Mouse (Mus musculus) left cerebral cortex, postnatal 10 days (tissue): ENCODE measurements around the gene Bub1. TPM values are rescaled to one million over a fixed set of nuclear protein-coding genes. Genes with fewer than 3 reads are reported as not detected.

Experiments
- DNase-seq, 2 experiments: peaks; one replicate each; pipeline ENCODE4 v3.0.0; 2021 to 2022; ENCODE audit warnings: low spot score in 2 of 2, mixed read lengths in 1 of 2; ENCODE audit errors: extremely low spot score in 1 of 2
- intact Hi-C: fragments of 180-260 bp; cut with DNase I; formaldehyde crosslinking; loops from one replicate; pipeline ENCODE4 v1.15.1; 2025
- total RNA-seq, 2 experiments: library from RNA; stranded (reverse); gene quantifications; 2 replicates each; pipeline ENCODE4 v1.2.3; 2021

Gene Bub1
- total RNA-seq, 2 experiments from 2014 or later = 1.2 to 2.3 TPM

DNA sequence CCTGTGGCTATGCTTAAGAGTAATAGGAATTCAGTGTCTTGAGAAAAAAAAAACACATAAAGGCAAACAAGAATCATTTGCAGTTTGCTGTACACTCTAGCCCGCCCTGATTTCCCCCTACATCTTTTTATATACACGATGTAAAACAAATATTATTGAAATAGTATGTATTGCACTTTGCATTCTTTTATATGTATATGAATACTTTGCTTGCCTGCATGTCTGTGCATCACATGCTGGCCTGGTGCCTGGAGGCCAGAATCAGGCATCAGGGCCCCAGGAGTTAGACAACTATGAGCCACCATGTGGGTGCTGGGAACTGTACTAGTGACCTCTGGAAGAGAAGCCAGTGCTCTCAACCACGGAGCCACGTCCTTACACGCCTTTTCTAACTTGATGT is 44.4 kb downstream of the Bub1 start:
- intact Hi-C loops = no loop called here
- peak in 1 of 2 experiments; percentile 30 for DNase-seq

DNA sequence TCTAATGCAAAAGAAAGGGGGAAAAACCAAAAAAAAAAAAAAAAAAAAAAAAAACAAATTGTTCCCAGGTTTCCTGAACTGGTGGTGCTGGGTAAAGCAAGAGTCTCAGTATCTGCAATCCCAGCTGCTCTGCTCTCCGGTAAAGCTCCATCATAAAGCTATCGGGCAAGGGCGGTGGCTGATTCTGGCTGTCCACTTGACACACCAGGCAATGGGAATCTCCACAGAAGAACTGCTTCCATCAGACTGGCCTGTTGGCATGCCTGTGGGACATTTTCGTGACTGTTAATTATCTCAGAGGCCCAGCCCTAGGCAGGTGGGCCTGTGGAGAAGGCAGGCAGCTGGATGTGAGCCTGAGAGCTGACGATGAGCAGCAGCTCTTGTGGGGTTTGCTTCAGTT is 53.2 kb downstream of the Bub1 start:
- intact Hi-C loops = no loop called here
- DNase-seq = no peak

DNA sequence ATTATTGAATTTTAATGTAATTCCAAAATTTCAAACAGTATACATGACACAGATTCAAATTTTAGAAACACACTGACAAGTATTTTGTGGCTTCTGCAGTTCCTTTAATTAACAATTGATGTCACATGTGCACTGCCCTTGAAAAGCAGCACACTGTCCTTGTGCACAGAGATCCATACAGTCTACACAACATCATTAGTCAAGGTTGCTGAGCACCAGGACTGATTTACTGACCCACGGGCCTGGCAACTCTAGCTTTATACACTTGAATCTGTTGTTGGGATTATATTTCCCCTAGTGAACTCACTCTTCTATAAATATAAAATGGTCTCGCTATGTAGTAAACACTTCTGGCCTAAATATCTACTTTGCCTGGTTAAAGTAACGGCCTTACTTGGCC is 56.7 kb downstream of the Bub1 start:
- intact Hi-C loops = no loop called here
- DNase-seq = no peak

DNA sequence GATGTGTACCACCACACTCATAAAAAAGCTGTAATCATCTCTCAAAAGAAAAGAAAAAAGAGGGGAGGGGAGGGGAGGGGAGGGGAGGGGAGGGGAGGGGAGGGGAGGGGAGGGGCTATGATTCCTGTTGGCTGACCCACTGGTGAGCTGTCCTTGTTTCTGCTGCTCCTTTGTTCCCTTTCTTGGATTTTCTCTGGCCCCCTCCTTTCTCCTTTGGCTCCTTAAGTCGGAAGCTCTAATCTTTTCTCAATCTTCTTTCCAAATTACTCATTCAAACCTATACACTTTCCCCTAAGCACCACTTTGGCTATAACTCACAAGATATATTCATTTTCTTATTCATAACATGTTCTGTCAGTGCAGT is 57.1 kb downstream of the Bub1 start:
- DNase-seq = no peak
- intact Hi-C loops = no loop called here

DNA sequence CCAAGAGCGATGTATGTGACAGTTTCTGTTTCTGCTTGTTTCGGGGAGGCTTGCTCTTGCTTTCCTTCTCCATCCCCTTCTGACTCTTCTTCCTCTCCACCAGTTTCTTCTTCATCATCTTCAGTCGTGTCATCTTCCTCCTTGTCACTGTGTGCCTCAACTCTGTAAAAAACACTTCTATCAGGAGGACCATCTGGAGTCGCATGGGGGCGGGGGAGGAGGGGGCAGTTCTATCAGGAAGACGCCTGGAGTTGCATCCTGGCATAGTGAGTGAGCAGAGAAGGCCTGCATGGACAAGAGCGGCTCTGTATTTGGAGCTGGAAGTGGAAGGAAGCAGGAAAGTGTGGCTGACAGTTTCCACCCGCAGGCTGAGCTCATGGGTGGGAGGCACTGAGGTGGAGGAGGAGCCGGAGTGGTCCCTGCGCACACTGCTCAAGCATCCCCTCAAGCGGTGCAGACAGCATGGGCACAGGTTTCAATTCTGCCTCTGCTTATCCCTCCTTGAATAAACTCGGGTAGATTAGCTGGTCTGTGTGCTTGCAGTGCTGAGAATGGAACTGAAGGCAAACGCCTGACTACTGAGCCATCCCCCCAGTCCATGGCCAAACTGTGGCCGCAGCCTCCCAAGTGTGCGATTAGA is 57.6 kb downstream of the Bub1 start:
- DNase-seq = no peak
- intact Hi-C loops = no loop called here

DNA sequence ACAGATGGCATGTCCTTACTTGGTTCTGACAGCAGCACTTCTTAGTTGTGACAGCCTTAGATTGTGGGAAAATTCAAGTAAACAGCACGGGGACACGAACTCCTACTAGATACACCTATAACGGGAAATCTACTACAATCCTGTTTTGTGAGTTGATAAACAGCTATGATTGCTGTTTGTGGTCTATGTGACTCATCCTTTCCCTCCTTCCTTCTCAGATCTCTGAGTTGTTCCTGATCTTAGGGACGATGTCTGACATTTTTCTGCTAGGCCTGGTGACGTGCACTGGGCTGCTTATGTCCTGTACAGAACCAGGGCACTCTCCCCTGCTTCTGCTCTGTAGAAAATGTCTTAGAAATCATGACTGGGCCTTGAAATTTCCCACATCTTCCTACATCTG is 70.1 kb downstream of the Bub1 start:
- intact Hi-C loops = no loop called here
- no peak for DNase-seq

DNA sequence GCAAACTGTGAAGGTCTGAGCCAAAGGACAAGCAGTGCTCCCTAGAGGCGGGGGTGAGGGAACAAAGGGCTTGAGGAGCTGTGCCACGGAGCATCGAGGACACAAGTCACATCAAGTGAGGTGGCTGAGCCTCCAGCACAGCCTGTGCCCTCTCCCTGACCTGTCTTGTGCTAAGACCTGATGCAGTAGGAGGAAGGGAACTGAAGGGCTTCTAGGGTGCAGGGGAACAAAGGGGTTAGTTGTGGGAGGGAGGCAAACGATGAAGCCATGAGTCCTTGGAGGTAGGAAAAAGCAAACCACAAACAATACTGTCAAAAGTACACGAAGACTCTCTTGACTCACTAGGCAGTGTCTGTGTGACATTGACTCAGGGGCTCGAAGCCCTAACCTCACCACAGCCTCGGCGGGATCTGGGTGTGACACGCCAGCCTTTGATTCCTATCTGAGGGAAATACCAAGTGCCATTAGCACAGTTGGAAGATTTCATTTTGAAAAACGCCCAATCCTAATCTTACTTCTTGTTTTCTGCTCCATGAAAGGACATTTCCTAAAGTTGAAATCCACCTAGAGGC is 71.2 kb downstream of the Bub1 start:
- intact Hi-C loops = no loop called here
- no peak for DNase-seq

DNA sequence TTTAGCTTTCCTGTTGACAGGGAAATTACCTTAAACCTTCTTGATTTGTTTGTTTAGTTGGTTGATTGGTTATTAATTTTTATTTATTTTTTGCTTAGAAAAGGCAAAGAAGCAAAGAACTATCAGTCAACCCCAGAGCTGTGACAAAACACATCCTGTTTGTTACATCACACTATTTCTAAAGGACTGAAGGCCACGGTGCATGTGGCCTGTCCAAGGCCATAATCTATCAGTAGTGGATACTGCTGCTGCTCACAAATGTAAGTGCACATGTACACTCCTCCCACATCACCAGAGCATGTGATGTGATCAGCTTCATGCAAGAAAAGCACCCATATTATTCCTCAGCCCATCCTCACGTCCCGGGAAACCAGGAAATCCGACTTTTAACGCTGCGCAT is 71.7 kb downstream of the Bub1 start:
- intact Hi-C loops = no loop called here
- DNase-seq = no peak

DNA sequence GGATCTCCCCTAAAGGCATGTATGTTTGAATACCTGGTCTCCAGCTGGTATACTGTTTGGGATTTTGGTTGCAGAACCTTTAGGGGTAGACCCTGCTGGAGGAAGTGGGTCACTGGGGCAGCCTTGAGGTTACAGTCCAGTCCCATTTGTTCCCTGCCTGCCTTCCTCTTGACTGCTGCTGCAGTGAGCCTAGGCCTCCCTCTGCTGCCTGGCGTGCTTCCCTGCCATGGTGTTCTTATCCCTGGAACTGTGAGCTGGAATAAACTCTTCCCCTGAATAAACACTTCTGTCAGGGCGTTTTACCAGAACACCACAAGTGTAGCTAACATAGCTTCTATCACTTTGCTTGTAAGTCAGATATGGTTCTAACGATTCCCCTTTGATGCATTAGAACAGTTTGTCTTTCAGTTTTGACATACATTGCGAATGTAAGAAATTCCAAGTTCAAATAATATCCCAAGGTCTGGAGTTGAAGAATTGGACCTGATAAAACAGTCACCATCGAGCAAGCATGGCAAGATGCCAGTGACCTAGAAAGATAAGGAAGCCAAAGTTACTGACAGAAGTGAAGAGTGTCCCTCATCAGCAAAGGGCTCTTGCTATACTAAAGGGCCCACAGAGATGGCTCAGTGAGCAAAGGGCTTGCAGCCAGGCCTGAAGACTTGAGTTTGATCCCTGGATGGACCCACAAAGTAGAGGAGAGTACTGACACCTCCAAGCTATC is 72.3 kb downstream of the Bub1 start:
- intact Hi-C loops = no loop called here
- DNase-seq = no peak

DNA sequence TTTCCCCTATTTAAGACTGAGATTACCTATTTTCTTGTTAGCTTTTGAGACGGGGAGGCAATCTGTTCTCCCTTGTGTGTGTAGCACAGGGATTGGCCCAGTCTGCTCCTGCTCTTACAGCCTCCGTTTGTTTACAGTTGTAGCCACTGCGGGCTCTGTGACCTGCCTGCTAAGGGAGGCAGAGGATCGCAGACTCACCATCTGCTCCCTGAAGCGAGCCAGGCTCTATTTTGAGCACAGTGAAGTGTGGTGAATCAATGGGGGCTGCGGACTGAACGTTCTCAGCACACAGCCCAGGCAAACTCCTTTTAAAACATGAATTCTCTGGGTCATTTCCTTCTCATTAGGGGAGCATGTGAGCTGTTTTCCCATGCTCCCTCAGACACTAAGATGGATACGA is 74.5 kb downstream of the Bub1 start:
- intact Hi-C loops = no loop called here
- peak in 1 of 2 experiments; percentile 56 for DNase-seq

DNA sequence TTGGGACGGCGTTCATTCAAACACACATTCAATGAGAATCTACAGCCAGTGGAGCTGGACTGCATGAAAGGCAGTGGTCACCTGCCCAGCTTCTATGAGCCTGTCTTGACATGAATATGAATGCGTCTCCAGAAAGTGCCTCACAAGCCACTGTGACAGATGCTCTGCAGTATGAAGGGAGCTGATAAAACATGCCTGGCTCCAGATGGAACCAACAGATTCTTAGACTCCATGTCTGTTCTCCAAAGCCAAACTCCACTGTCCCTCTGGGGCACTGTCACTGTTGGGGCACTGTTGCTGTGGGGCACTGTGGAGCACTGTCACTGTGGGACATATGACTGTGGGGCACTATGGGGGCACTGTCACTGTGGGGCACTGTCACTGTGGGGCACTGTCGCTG is 77.6 kb downstream of the Bub1 start:
- intact Hi-C loops = no loop called here
- no peak for DNase-seq

DNA sequence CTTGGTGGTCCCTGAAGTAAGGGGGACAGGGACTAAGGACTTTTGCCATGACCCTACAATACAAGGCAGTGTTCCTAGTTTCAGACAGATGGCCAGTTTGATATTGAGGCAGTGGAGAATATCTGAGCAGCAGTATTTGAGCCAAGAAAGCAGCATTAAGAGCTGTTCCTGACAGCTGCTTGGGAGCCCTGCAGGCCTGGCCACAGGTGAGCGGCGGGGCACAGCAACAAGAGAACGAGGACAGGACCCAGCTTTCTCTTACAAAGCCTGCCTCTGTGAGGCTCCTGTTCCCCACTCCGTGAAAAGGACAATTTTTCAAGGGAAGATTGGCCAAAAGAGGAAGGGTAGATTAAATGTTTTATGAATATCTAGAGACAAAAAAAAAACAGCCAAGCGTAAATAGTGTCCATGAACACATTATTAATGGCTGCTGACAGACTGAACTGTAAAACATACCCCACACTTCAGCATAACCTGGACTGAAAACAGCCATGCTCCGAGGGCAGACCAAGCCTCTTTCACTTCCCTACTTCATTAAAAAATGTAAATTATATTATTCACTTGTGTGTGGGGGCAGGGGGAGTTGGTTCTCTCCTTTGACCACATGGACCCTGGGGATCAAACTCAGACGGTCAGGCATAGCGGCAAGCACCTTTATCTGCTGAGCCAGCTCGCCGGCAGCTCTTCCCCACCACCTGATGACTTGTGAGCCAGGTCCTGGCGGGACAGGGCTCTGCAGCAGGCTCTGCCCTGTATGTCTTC is 79.6 kb downstream of the Bub1 start:
- DNase-seq = no peak
- intact Hi-C loops = no loop called here

Other genes with a start within 250 kb of the Bub1 start
- gene Zfp661, start 244.8 kb downstream of the Bub1 start, total RNA-seq = 1 to 10 TPM; 8.0 to 9.3 TPM
- 10 to 100 TPM; 90.7 to 100.0 TPM for gene Mrps5, start 244.6 kb downstream of the Bub1 start, total RNA-seq
- gene Mal, start 175.2 kb downstream of the Bub1 start, total RNA-seq = 1 to 10 TPM; 3.9 to 7.9 TPM
- under 1 TPM; 0.79 to 0.88 TPM for gene Mall, start 101.9 kb downstream of the Bub1 start, total RNA-seq
- 10 to 100 TPM; 15.6 to 16.6 TPM for gene Nphp1, start 43.0 kb downstream of the Bub1 start, total RNA-seq
- 10 to 100 TPM; 39.5 to 43.4 TPM for gene Mtln, start 39.4 kb downstream of the Bub1 start, total RNA-seq
- not detected for gene Acoxl, start 7.0 kb upstream of the Bub1 start, total RNA-seq